8 mouse cellular contexts compared by ENCODE assay signal in genomic region chr19:5912103-5913006, GRCm38 (mm10). TPM values are rescaled to one million over a fixed set of nuclear protein-coding genes. Genes with fewer than 3 reads are reported as not detected.
DNase-seq lines count a peak whose midpoint lies in the region; ATAC-seq and TF ChIP-seq lines count a peak whose summit lies in the region.

No protein-coding gene starts in this region.

- in situ Hi-C loops in Patski (cut with MboI; ENCODE audit: low pct_unique_long_range_greater_than_20kb) = no loop called here

- WGBS in hindbrain, embryonic 13.5 days = under 1% methylated on average over 59 of the region's 59 CpGs

- peak overlapping the region; percentile 94 for H3K9ac ChIP-seq in hindbrain, embryonic 13.5 days

- no peaks in the 10 kb centered on the region for H3K9me3 ChIP-seq in hindbrain, embryonic 13.5 days

- peak overlapping the region; percentile 90 for H3K4me2 ChIP-seq in hindbrain, embryonic 13.5 days

- peak; percentile 96 for DNase-seq in Patski (ENCODE audit: low read depth, low spot score)
- DNase-seq in cerebellum, postnatal 14 days = peak; percentile 99
- peak; percentile 98 for DNase-seq in frontal cortex, postnatal 14 days (ENCODE audit: low spot score in 2 of 2)
- peak; percentile 92 to 97 for DNase-seq in layer of hippocampus, postnatal 25 days (ENCODE audit: extremely low spot score in 1 of 2, low spot score in 1 of 2)
- DNase-seq in lung, postnatal 25 days (ENCODE audit: low spot score) = peak; percentile 99
- peak; percentile 100 for DNase-seq in retina, embryonic 14.5 days (ENCODE audit: low spot score)
- DNase-seq in thymus, postnatal 4 days = peak; percentile 99

- no peaks in the 10 kb centered on the region for H3K27me3 ChIP-seq in Patski
- H3K27me3 ChIP-seq in hindbrain, embryonic 13.5 days = no peaks in the 10 kb centered on the region

- H3K4me3 ChIP-seq in hindbrain, embryonic 13.5 days = peak overlapping the region; percentile 100

- POLR2A ChIA-PET in Patski (lab: Charles Lee) = interaction anchor here (0.6 to 1.6 kb wide), 8 partner anchors 10 to 123 kb away, joined by 3 to 8 read pairs (median 4); partner anchors contain the start of gene Tigd3

- H3K27ac ChIP-seq in hindbrain, embryonic 13.5 days = peak overlapping the region; percentile 89

- peaks cover 38% of the 10 kb centered on the region for H3K4me1 ChIP-seq in hindbrain, embryonic 13.5 days (replicated peaks)

- H3K36me3 ChIP-seq in hindbrain, embryonic 13.5 days = peaks cover 16% of the 10 kb centered on the region

- ATAC-seq in Patski = peak; percentile 75
- ATAC-seq in hindbrain, embryonic 13.5 days (ENCODE audit: low FRiP score) = peak; percentile 93

- TF ChIP-seq CTCF in Patski (IDR thresholded peaks at IDR 0.05) = no peak

- CTCF ChIA-PET in Patski (lab: Charles Lee) = interaction anchor here (0.9 to 2.8 kb wide), 5 partner anchors 12 to 125 kb away, joined by 4 to 10 read pairs (median 6); partner anchors contain the start of gene Cdc42ep2

RNA-seq across cellular contexts. Expression of gene Dpf2, which starts 0.5 kb away (rescaled TPM):
- 94.5 TPM for polyA plus RNA-seq in Patski (2021)
- 128 and 137 TPM in 2 replicates for polyA plus RNA-seq in hindbrain, embryonic 13.5 days (2015; fragmentation: Nextera tagmentation; extraction: Ambion mirVana)
- 10 to 100 TPM; 82.5 to 95.6 TPM for total RNA-seq in layer of hippocampus, postnatal 25 days (2021)

RNA-seq across cellular contexts. Expression of gene Cdc42ep2, which starts 12.3 kb away (rescaled TPM):
- 6.5 TPM for polyA plus RNA-seq in Patski (2021)
- 11.5 and 12.4 TPM in 2 replicates for polyA plus RNA-seq in hindbrain, embryonic 13.5 days (2015; fragmentation: Nextera tagmentation; extraction: Ambion mirVana)
- 1 to 10 TPM; 6.3 to 6.4 TPM for total RNA-seq in layer of hippocampus, postnatal 25 days (2021)

RNA-seq across cellular contexts. Expression of gene Tigd3, which starts 18.4 kb away (rescaled TPM):
- 1.2 TPM for polyA plus RNA-seq in Patski (2021)
- polyA plus RNA-seq in hindbrain, embryonic 13.5 days (2015; fragmentation: Nextera tagmentation; extraction: Ambion mirVana) = 15.2 and 15.9 TPM in 2 replicates
- total RNA-seq in layer of hippocampus, postnatal 25 days (2021) = 1 to 10 TPM; 3.4 TPM

RNA-seq across cellular contexts. Expression of gene Slc25a45, which starts 34.7 kb away (rescaled TPM):
- 7.1 TPM for polyA plus RNA-seq in Patski (2021)
- 2.6 and 2.8 TPM in 2 replicates for polyA plus RNA-seq in hindbrain, embryonic 13.5 days (2015; fragmentation: Nextera tagmentation; extraction: Ambion mirVana)
- total RNA-seq in layer of hippocampus, postnatal 25 days (2021) = 1 to 10 TPM; 3.1 to 3.4 TPM

RNA-seq across cellular contexts. Expression of gene Frmd8, which starts 37.3 kb away (rescaled TPM):
- 30.4 TPM for polyA plus RNA-seq in Patski (2021)
- 17.5 and 19.3 TPM in 2 replicates for polyA plus RNA-seq in hindbrain, embryonic 13.5 days (2015; fragmentation: Nextera tagmentation; extraction: Ambion mirVana)
- total RNA-seq in layer of hippocampus, postnatal 25 days (2021) = 10 to 100 TPM; 15.6 to 15.8 TPM

Comparison
In these comparisons a context has a peak if more than half of its experiments do, and no peak if none do; other contexts are left out.
1. Peak in every context shown above with its lines: DNase-seq, ATAC-seq, H3K4me3 ChIP-seq and H3K27ac ChIP-seq.